Mouse (Mus musculus) lung, postnatal 36 days (tissue): Measurements from ENCODE around the gene Umad1.

ENCODE experiments used
- DNase-seq: peaks from one replicate; pipeline ENCODE4 v3.0.0; 2022; ENCODE audit warnings: mixed read lengths

Gene Umad1

DNA sequence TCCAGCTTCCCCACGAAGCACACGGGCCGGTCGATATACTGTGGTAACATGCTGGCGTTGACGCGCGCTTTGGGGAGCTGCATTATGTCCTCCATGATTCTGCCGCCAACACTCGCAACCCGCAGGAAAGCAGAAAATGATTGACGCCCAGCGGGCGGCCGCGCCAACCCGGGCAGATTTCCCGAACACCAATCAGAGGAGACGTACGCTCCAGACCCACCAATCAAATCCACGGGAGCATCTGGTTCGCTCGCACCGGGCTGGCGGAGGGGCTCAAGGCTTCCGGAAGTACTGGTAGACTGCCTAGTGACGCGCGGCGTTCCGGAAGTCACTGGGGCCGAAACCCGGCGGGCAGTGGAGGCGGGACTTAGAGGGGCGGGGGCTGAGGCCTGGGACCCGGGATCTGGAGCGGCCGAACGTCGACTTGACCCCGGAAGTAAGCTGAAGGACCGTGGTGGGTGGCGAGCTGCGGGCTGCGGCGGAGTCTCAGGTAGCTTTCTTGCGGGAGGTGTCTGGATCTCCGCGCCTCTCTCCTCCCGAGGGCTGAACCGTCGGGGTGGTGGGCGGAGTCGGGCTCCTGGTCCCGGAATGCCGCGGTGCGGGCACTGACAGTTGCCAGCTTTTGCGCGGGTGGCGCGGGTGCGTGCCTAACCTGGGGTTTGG, at the start of gene Umad1, which contains the start of the genes Rpa3 and Gm45062:
Gene Umad1 (plus strand): TSS at position 285 of the 663 bp plus-strand sequence.
Gene Rpa3 (minus strand): TSS at position 170 of the 663 bp plus-strand sequence.
Gene Gm45062 (plus strand): TSS at position 447 of the 663 bp plus-strand sequence.
- peak; percentile 99 for DNase-seq

- no peak for DNase-seq
These were observed 49.3 kb upstream of the Umad1 start for GRCm38 (mm10) chr6:8209866-8210186.

DNA sequence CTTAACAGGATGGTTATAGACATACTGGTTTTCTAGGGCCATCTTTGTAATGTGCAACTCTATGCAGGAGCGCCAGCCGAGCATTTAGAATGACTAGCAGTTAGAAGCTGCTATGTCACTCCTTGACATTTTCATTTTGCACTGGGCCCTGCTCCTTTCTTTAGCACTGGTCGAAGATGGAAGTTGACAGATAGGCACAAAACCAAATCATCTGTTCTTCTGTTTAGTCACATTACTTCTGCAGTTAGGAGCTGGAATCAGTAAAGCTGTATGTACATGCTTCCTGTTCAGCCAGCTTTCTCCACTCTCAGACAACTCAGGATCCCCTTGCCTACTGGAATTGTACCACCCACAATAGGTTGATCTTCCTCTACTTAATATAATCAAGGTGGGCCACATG, 48.4 kb upstream of the Umad1 start:
- no peak for DNase-seq

GRCm38 (mm10) chr6:8227035-8227434, 32.1 kb upstream of the Umad1 start:
- no peak for DNase-seq

DNA sequence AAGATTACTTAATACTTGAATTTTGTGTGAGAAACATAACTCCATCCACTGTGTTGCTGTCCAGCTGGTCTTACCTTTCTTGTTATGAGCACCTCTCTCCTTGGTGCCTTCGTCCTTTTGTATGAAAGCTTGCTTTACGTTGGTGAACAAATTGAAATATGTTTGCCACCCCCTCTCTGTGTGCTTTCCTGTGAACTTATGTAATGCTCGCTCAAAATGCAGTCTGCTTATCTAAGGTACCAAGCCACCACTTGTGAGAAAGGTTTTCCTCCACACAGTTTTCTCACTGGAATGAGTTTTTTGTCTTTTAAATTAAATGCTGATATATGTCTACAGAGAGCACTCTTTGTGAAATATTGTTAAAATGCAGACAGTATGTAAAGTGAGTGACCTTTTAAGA, 30.5 kb upstream of the Umad1 start:
- no peak for DNase-seq

GRCm38 (mm10) chr6:8258316-8258715, 772 bp upstream of the Umad1 start:
- DNase-seq, result no peak

DNA sequence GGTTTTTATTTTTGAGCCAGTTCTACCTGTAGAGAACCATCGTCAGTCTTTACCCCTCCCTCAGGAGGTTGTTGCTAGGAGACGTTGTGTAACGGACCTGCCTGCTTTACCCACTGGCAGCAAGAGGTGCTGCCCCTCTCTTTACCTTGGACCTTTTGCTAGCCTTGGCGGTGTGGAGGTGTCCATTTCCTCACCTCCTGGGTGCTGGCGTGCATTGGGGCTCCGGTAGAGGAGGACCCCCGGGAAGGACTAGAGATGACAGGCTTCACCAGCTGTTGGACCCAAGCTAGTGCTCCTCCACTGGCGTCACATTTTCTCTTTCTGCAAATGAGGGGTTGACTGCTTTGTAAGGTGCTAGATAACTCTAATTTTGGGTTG, 568 bp downstream of the Umad1 start:
- no peak for DNase-seq

GRCm38 (mm10) chr6:8271047-8271446, 12.0 kb downstream of the Umad1 start:
- DNase-seq, result no peak

GRCm38 (mm10) chr6:8274387-8275054, 15.4 kb downstream of the Umad1 start:
- DNase-seq, result peak; percentile 71

- peak; percentile 92 for DNase-seq
These were observed 16.0 kb downstream of the Umad1 start for GRCm38 (mm10) chr6:8275098-8275497.

- no peak for DNase-seq
These were observed 17.3 kb downstream of the Umad1 start for GRCm38 (mm10) chr6:8276431-8276830.

GRCm38 (mm10) chr6:8278426-8279002, 19.4 kb downstream of the Umad1 start:
- DNase-seq, result no peak

- no peak for DNase-seq
These were observed 24.2 kb downstream of the Umad1 start for GRCm38 (mm10) chr6:8283255-8283654.

GRCm38 (mm10) chr6:8285401-8285960, 26.4 kb downstream of the Umad1 start:
- DNase-seq, result no peak

DNA sequence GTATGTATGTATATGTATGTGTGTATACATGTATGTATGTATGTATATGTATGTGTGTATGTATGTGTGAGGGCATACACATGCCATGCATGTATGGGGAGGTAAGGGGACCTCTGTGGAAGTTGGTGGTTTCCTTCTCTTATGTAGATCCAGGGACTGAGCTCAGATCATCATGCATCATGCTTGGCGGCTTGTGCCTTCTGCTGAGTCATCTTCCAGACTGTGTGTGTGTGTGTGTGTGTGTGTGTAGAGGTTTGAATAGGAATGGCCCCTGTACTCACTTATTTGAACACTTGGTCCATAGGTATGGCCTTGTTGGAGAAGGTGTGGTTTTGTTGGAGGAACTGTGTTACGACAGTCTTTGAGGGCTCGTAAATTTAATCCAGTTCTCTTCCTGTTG, 27.1 kb downstream of the Umad1 start:
- DNase-seq, result no peak

- no peak for DNase-seq
These were observed 29.9 kb downstream of the Umad1 start for GRCm38 (mm10) chr6:8288755-8289580.

- DNase-seq, result no peak
These were observed 35.1 kb downstream of the Umad1 start for GRCm38 (mm10) chr6:8294048-8294784.

DNA sequence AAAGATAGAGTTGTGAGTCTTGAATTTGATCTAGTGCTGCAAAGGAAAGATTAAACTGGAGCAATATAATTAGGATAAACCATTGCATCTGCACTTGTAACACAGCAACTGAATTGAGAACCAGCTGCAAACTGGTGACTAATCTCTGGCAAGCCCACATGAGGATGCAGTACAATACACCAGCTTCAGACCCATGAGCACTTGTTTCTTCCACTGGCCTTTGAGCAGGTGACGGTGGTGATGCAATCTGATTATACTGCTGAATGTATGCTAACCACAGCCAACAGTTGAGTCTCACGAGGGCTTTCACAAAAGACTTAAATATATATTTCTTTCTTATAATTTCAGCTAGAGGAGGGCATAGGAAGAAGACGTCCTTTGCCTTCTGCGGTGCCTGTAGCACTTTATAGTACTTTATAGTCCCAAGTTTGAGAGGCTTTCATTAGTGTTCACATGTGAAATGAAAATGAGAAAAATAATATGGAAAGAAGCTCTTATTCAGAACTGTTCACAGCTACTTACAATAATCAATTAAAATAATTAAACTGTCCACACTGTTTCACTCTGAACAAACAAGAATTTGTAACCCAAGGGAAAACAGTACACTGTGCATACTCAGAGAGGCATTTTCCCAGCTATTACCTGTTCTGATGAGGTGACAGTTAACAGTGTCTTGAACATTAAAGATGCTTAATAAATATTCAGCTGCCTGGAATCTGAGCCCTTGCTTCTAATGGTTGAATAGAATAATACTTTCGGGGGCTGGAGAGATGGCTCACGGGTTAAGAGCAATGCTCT, 40.2 kb downstream of the Umad1 start:
- DNase-seq, result no peak

DNA sequence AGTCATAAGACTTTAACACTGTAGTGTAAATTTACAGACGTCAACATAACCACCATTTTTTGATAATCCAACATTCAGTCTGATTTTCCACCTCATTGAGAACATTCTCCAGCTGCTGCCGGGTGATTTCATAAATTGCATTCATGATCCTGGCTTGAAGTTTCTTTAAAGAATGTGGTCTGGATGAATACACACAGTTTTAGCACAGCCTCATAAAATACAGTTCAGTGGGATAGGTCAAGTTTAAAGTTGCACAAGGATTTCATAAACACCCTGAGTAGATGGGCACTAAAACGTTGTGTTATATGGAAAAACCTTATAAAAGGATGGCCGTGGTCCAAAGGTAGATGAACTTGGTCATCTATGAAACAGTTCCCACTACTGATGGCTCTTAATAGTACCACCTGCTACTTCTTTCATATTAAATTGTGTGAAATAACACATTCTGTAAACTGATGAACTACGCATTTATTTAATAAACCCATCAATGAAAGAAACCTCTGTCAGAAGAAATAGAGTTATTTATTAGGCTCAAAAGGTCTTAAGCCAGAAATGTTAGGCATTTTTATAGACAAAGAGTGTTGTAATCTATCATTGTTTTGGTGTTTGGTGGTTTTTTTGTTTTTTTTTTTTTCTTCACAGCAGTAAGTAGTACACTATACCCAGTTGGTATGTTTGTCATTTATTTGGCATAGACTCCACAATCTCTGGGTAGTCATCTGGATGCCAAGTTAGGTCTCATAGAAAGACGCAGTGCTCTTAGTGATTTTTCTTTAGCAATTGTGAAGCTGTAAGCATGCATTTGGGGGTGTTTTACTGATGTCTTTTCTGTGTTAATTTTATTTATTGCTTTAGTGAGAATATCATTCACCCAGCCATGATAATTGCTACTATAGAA, 49.0 kb downstream of the Umad1 start:
- peak; percentile 6 for DNase-seq

GRCm38 (mm10) chr6:8312554-8312953, 53.5 kb downstream of the Umad1 start:
- DNase-seq, result no peak
